Mouse (Mus musculus) forebrain, embryonic 14.5 days (tissue): ENCODE results near the gene Npr2. TPM values are rescaled to one million over a fixed set of nuclear protein-coding genes. Genes with fewer than 3 reads are reported as not detected.

Source experiments
- ATAC-seq: fragments of 200-750 bp; cut with Nextera tagmentation; 2 replicates; pipeline ENCODE4 v1.8.0; 2017; ENCODE audit warnings: mild to moderate bottlenecking, moderate library complexity
- DNase-seq: peaks from one replicate; pipeline ENCODE4 v3.0.0-alpha.2; 2015; ENCODE audit warnings: low spot score
- H3K27ac ChIP-seq: fragments of 300-500 bp; sonication (generic); 2 replicates; pipeline ENCODE4 v1.5.1; 2014; ENCODE audit warnings: low read depth, mild to moderate bottlenecking, control low read depth, low read length, moderate library complexity
- H3K27me3 ChIP-seq: fragments of 300-500 bp; sonication (generic); replicated peaks from 2 replicates; pipeline ENCODE4 v1.6.1; 2014; ENCODE audit warnings: low read length, control low read depth, mixed read lengths; ENCODE audit not compliant: control insufficient read depth, insufficient read depth
- H3K36me3 ChIP-seq: fragments of 300-500 bp; sonication (generic); 2 replicates; pipeline ENCODE4 v1.6.1; 2014; ENCODE audit warnings: low read length, control low read depth; ENCODE audit not compliant: control insufficient read depth, insufficient read depth
- H3K4me1 ChIP-seq: fragments of 300-500 bp; sonication (generic); 2 replicates; pipeline ENCODE4 v1.6.1; 2014; ENCODE audit warnings: antibody characterized with exemption, low read length, control low read depth; ENCODE audit not compliant: control insufficient read depth, insufficient read depth
- H3K4me2 ChIP-seq: fragments of 300-500 bp; sonication (generic); 2 replicates; pipeline ENCODE4 v1.6.1; 2014; ENCODE audit warnings: mild to moderate bottlenecking, control low read depth, low read length
- H3K4me3 ChIP-seq: fragments of 300-500 bp; sonication (generic); 2 replicates; pipeline ENCODE4 v1.5.1; 2014; ENCODE audit warnings: low read depth, low read length, control low read depth
- H3K9ac ChIP-seq: fragments of 300-500 bp; sonication (generic); 2 replicates; pipeline ENCODE4 v1.6.1; 2014; ENCODE audit warnings: mild to moderate bottlenecking, low read length, control low read depth, moderate library complexity
- H3K9me3 ChIP-seq: fragments of 300-500 bp; sonication (generic); replicated peaks from 2 replicates; pipeline ENCODE4 v1.6.1; 2016; ENCODE audit warnings: low read length, control low read depth, mixed read lengths; ENCODE audit not compliant: control insufficient read depth
- WGBS: fragments of 180-500 bp; shearing (Covaris S2); extraction: QIAGEN DNeasy Blood & Tissue Kit; methylation state at CpG from one replicate; pipeline ENCODE4 v1.1.7; 2014; 5-methylcytosine and 5-hydroxymethylcytosine counted together
- polyA plus RNA-seq: library from polyadenylated mRNA; unstranded; fragments of >200 nt; fragmentation: Nextera tagmentation; extraction: Ambion mirVana; gene quantifications from 2 replicates; pipeline ENCODE4 v1.2.1, GENCODE M21; 2014

The Npr2 gene
- polyA plus RNA-seq: 10.7 and 11.2 TPM in 2 replicates

DNA sequence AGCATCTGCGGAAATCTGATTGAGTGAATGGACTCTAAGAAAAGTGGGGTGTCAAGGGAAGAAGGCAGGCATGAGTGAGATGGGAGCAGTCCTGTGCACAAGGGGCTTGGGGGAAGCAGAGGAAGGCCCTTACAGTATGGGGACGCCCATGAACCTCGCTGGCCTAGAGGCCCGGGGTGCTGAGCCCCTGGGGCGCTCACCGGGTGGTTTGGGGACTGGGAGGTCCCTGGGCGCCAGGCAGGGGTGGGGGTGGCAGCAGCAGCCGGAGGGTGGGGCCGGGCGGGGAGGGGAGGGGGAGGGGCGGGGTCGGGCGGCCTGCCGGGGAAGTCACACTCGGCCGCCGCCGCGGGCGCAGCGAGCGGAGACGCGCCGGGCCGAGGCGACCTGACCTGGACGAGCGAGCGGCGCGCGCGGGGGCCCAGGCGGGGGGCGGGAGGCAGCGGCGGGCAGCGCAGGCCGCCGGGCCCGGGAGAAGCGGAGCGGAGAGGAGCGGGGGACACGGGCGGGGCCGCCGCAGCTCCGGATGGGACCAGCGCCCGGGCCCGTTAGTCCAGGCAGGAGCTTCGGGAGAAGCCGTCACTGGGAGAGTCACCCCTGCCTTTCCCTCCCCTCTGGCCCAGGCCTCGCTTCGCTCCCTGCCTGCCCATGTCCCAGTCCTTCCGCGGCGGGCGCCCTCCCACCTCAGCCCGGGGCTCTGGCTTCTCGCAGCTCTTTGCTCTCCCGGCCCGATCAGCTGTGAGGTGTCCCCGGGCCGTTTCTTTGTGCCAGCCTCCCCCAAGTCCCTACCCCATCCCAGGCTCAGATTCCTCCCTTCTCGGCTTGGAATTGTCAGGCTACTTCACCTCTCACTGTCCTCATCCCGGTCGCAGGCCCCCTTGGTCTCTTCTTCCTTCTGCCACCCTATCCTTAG is at the start of gene Npr2:
Gene Npr2, plus strand, starts transcription at position 890 of the 910 bp plus-strand sequence.
- H3K4me2 ChIP-seq: peak within 1 kb of the TSS; percentile 83
- H3K9me3 ChIP-seq: no peaks in the 10 kb centered on the region
- peak within 1 kb of the TSS; percentile 62 for H3K4me3 ChIP-seq
- no peaks in the 10 kb centered on the region for H3K36me3 ChIP-seq
- H3K27ac ChIP-seq: peak within 1 kb of the TSS; percentile 77
- ATAC-seq (peak; percentile 63), DNase-seq (peak; percentile 44)
- peak within 1 kb of the TSS; percentile 95 for H3K9ac ChIP-seq
- peaks cover 14% of the 10 kb centered on the region for H3K4me1 ChIP-seq
- WGBS: 2% methylated on average over 35 of the region's 70 CpGs
- no peaks in the 10 kb centered on the region for H3K27me3 ChIP-seq

DNA sequence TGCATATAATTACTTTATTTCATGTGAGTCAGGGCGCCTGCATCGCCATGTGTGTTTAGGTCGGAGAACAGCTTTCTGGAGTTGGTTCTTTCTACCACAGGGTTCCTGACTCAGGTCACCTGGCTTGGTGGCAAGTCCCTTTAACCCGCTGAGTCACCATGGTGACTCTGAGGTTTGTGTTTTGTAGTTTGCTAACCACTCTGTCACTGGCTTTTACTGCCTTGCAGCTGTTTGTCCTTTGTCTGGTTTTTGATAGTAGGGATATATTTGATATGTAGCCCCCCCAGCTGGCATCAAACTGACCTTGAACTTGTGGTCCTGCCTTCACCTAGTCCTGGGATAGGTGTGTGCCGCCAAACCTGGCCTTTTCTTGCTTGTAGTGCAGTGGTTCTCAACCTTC is 49.5 kb upstream of the Npr2 start:
- 89% methylated on average over 5 of the region's 5 CpGs for WGBS
- no peak overlapping the region for H3K27ac ChIP-seq
- no peak overlapping the region for H3K9ac ChIP-seq
- no peaks in the 10 kb centered on the region for H3K9me3 ChIP-seq
- DNase-seq (no peak), ATAC-seq (no peak)
- H3K27me3 ChIP-seq: no peaks in the 10 kb centered on the region
- no peak overlapping the region for H3K4me3 ChIP-seq
- peaks cover 14% of the 10 kb centered on the region for H3K4me1 ChIP-seq
- no peak overlapping the region for H3K4me2 ChIP-seq
- H3K36me3 ChIP-seq: peaks cover 48% of the 10 kb centered on the region

DNA sequence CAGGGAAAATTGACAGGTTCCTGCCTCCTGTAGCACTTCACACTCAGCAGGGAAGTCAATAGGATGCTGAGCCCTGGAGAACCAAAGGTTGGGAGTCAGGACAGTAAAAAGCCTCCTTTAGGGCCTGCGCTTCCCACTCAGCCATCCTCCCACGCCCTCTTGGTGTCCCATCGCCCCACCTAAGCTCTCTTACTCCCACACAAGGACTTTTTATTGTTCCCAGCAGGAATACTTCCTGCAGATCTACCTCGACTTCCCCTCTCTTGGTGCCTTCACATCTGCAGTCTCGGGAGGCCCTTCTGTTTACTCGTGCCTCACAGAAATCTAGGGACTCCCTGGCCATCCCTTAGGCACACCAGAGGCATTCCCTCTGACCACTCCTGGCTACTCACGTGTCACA is 48.3 kb upstream of the Npr2 start:
- Histone ChIP-seq H3K4me2 (no peak overlapping the region), H3K4me1 (peaks cover 6% of the 10 kb centered on the region; the same call in 1 of the 2 replicates), H3K9ac (no peak overlapping the region), H3K27me3 (no peaks in the 10 kb centered on the region), H3K9me3 (no peaks in the 10 kb centered on the region), H3K4me3 (no peak overlapping the region), H3K27ac (no peak overlapping the region), H3K36me3 (peaks cover 48% of the 10 kb centered on the region)
- ATAC-seq: no peak
- 79% methylated on average over 7 of the region's 7 CpGs for WGBS
- DNase-seq: no peak

DNA sequence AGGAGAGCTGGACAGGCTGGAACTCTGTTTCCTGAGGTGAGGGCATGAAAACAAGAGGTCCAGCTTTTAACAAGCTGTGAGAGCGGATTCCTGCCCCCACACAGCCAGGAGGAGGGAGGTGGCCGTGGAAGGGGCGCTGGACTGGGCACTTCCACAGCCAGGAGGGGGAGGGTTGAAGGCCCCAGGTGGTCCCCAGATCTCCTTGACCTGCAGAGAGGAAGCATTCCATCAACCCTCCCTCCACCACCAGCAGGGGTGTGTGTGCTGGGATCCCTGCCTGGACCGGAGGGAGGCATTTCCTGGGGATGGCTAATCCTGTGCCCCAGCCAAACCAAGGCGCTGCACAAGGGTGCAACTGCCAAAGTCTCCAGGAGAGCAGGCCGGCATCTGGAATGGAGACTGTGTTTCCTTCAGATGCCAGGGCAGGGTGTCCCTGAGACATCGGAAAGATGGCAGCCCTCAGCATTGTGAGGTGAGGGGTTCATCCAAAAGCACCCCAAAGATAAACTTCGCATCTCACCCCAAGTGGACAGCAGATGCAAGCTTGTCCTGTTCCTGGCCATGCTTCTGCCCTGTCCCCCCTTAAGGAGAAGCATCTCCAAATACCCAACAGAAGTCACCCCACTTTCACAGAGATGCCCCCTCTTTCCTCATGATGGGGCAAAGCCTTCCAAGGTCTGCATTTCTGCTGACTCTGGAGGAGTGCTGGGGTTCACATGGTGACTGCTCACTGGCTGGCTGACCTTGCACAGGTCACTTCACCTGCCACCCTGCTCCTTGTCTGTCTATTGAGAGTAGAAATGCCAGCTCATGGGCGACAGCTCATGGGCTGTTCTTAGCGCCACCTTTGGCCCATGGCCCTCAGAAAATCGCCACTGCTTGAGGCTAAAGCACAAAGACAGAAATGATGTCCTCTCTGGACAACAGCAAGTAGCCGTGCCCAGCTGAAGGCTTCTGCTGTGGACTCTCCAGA is 47.0 kb upstream of the Npr2 start, which contains the start of gene Msmp:
Gene Msmp, minus strand, starts transcription at position 51 of the 973 bp plus-strand sequence.
- no peak within 1 kb of the TSS; the same call in 1 of the 2 replicates for H3K27ac ChIP-seq
- H3K27me3 ChIP-seq: no peaks in the 10 kb centered on the region
- H3K4me3 ChIP-seq: no peak within 1 kb of the TSS
- H3K9ac ChIP-seq: no peak within 1 kb of the TSS
- DNase-seq (no peak), ATAC-seq (no peak)
- no peak within 1 kb of the TSS for H3K4me2 ChIP-seq
- WGBS: 71% methylated on average over 12 of the region's 12 CpGs
- H3K9me3 ChIP-seq: no peaks in the 10 kb centered on the region
- peaks cover 3% of the 10 kb centered on the region; the same call in 1 of the 2 replicates for H3K4me1 ChIP-seq
- peaks cover 48% of the 10 kb centered on the region for H3K36me3 ChIP-seq

DNA sequence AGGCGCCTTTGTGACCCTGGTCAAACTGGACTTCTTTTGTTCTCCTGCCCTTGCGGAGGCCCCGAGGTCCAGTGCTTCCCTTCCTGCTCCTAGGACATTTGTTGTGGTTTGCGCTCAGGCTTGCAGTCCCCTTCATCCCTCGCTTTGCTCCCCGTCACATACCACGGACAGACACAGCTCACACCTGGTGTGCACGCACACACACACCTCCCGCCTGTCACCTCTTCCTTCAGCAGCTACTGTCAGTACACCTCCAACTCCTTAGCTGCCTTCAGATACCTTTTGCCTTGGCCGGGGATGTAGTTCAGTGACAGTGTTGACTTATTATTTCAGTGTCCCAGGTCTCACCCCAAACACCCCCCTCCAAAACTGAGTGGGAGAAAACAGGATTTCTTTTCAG is 46.1 kb upstream of the Npr2 start:
- H3K9ac ChIP-seq: no peak overlapping the region
- no peak overlapping the region for H3K27ac ChIP-seq
- no peaks in the 10 kb centered on the region for H3K4me1 ChIP-seq
- WGBS: 61% methylated on average over 10 of the region's 10 CpGs
- H3K27me3 ChIP-seq: no peaks in the 10 kb centered on the region
- peaks cover 43% of the 10 kb centered on the region for H3K36me3 ChIP-seq
- no peak overlapping the region for H3K4me2 ChIP-seq
- ATAC-seq (no peak), DNase-seq (no peak)
- no peak overlapping the region for H3K4me3 ChIP-seq
- no peaks in the 10 kb centered on the region for H3K9me3 ChIP-seq

DNA sequence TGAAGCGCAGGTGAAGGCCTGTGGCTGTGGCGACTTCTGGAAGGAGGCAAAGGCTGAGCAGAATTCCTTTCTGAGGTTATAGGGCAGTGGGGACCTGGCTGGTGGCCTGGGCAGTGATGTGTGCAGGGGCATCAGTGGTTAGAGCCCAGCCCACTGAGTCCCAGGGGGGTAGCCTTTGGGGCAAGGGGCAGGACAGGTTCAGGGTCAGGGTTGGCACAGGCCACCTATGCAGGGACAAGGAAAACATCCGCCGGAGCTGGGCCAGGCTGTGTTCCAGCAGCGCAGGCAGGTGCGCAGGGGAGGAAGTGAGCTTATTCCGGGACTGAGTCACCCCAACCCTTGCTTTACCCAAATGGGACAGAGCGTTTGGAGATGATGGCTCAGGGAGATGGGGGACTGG is 45.3 kb upstream of the Npr2 start:
- Histone ChIP-seq H3K4me3 (no peak overlapping the region), H3K9ac (no peak overlapping the region), H3K36me3 (peaks cover 36% of the 10 kb centered on the region), H3K4me2 (no peak overlapping the region), H3K27me3 (no peaks in the 10 kb centered on the region), H3K27ac (no peak overlapping the region), H3K4me1 (no peaks in the 10 kb centered on the region), H3K9me3 (no peaks in the 10 kb centered on the region)
- DNase-seq (no peak), ATAC-seq (no peak)
- WGBS: 80% methylated on average over 8 of the region's 8 CpGs

DNA sequence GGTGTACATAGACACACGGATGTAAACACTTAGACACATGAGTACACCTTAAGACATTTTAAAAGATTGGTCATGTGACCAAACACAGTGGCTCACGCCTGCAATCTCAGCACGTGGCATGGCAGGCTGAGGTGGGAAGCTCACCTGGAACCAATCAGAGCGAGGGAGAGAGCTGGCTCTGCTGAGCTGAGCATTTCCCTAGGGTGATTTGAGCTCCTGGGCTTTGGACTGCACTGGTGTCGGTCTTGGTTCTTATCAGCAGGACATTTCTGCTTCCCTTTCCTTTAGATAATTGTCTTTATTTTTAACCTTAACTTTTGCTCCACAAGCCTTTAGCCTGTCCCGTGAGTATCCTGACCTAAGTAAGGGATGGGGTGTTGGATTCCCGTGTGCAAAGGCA is 44.1 kb upstream of the Npr2 start:
- no peaks in the 10 kb centered on the region for H3K4me1 ChIP-seq

DNA sequence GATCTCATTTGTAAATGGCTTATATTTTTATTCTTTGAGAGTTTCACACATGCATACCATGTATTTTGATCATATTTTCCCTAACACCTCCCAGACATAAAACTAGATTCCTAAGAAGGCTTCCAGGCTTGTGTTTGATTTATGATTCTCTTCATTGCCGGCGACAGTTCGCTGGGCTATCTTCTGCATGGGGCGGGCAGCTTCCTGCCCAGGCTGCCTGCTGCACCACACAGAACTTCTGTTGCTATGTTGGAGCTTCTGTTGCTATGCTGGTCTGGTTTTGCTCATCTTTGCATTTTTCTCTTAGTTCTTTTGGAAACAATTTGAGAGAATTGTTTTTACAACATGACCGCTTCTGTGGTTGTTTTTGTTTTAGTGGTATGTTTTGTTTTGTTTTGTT is 40.2 kb upstream of the Npr2 start:
- DNase-seq (no peak), ATAC-seq (no peak)
- Histone ChIP-seq H3K27me3 (no peaks in the 10 kb centered on the region), H3K9me3 (no peaks in the 10 kb centered on the region), H3K4me3 (no peak overlapping the region), H3K4me2 (no peak overlapping the region), H3K27ac (no peak overlapping the region), H3K4me1 (no peaks in the 10 kb centered on the region), H3K36me3 (no peaks in the 10 kb centered on the region), H3K9ac (no peak overlapping the region)
- 91% methylated on average over 5 of the region's 5 CpGs for WGBS

More for the DNA sequence above, 44.1 kb upstream of the Npr2 start:
- ATAC-seq: no peak
- DNase-seq: no peak
- 65% methylated on average over 7 of the region's 7 CpGs for WGBS
- Histone ChIP-seq H3K27me3 (no peaks in the 10 kb centered on the region), H3K9ac (no peak overlapping the region), H3K27ac (no peak overlapping the region), H3K4me3 (no peak overlapping the region), H3K4me2 (no peak overlapping the region), H3K36me3 (peaks cover 23% of the 10 kb centered on the region), H3K9me3 (no peaks in the 10 kb centered on the region)
